Mouse (Mus musculus): ENCODE measurements around the gene Camk1. TPM values are rescaled to one million over a fixed set of nuclear protein-coding genes. Genes with fewer than 3 reads are reported as not detected.

The Camk1 gene
- polyA plus RNA-seq, 1 experiment from 2014 or later: 110 TPM

- Histone ChIP-seq H3K36me3 (ENCODE audit: insufficient read depth, low read length) (peaks cover 9% of the 10 kb centered on the region), H3K4me1 (ENCODE audit: insufficient read depth, low read depth, low read length) (no peaks in the 10 kb centered on the region), H3K4me2 (replicated peaks; ENCODE audit: low read depth, low read length) (peak within 1 kb of the TSS; percentile 78), H3K27me3 (replicated peaks; ENCODE audit: insufficient read depth, low read length) (no peaks in the 10 kb centered on the region), H3K9ac (replicated peaks; ENCODE audit: low read depth) (peak within 1 kb of the TSS; percentile 64), H3K27ac (ENCODE audit: low read length) (peak within 1 kb of the TSS; percentile 85), H3K9me3 (ENCODE audit: low read length) (no peaks in the 10 kb centered on the region), H3K4me3 (ENCODE audit: low read depth, low read length) (peak within 1 kb of the TSS; percentile 60)
- TF ChIP-seq CTCF (IDR thresholded peaks at IDR 0.05) (no peak), EP300 (IDR thresholded peaks at IDR 0.05) (no peak; the same call in 1 of the 2 replicates)
- WGBS: 2% methylated on average over 52 of the region's 52 CpGs
- peak; percentile 100 for DNase-seq (ENCODE audit: low spot score)
- ATAC-seq: peak; percentile 97
Measured at GRCm38 (mm10) chr6:113326533-113327315, 17.1 kb downstream of the Camk1 start, which contains the start of gene Ogg1. TSS of gene Ogg1 (plus strand) at chr6:113326972.

GRCm38 (mm10) chr6:113315972-113316371 lies 27.8 kb downstream of the Camk1 start:
- Histone ChIP-seq H3K36me3 (ENCODE audit: insufficient read depth, low read length) (peaks cover 57% of the 10 kb centered on the region; the same call in 1 of the 2 replicates), H3K4me1 (ENCODE audit: insufficient read depth, low read depth, low read length) (no peaks in the 10 kb centered on the region), H3K4me3 (ENCODE audit: low read depth, low read length) (no peak overlapping the region), H3K9me3 (ENCODE audit: low read length) (no peaks in the 10 kb centered on the region), H3K9ac (replicated peaks; ENCODE audit: low read depth) (no peak overlapping the region), H3K4me2 (replicated peaks; ENCODE audit: low read depth, low read length) (no peak overlapping the region), H3K27ac (ENCODE audit: low read length) (no peak overlapping the region), H3K27me3 (replicated peaks; ENCODE audit: insufficient read depth, low read length) (no peaks in the 10 kb centered on the region)
- 93% methylated on average over 3 of the region's 3 CpGs for WGBS
- DNase-seq (ENCODE audit: low spot score): no peak
- no peak for ATAC-seq
- no peak for TF ChIP-seq CTCF (IDR thresholded peaks at IDR 0.05)
- no peak for TF ChIP-seq EP300 (IDR thresholded peaks at IDR 0.05)

- TF ChIP-seq EP300 (IDR thresholded peaks at IDR 0.05) (no peak), CTCF (IDR thresholded peaks at IDR 0.05) (peak; percentile 56)
- no peaks in the 10 kb centered on the region; the same call in 1 of the 2 replicates for H3K4me1 ChIP-seq (ENCODE audit: insufficient read depth, low read depth, low read length)
- H3K9ac ChIP-seq (replicated peaks; ENCODE audit: low read depth): peak overlapping the region; percentile 95
- H3K4me2 ChIP-seq (replicated peaks; ENCODE audit: low read depth, low read length): peak overlapping the region; percentile 84
- DNase-seq (ENCODE audit: low spot score) (peak; percentile 63), ATAC-seq (no peak)
- H3K27me3 ChIP-seq (replicated peaks; ENCODE audit: insufficient read depth, low read length): no peaks in the 10 kb centered on the region
- 23% methylated on average over 5 of the region's 5 CpGs for WGBS
- no peaks in the 10 kb centered on the region for H3K9me3 ChIP-seq (ENCODE audit: low read length)
- peaks cover 12% of the 10 kb centered on the region; the same call in 1 of the 2 replicates for H3K36me3 ChIP-seq (ENCODE audit: insufficient read depth, low read length)
- peak overlapping the region; percentile 100 for H3K27ac ChIP-seq (ENCODE audit: low read length)
- H3K4me3 ChIP-seq (ENCODE audit: low read depth, low read length): peak overlapping the region; percentile 95
Measured at GRCm38 (mm10) chr6:113308141-113308540, 35.6 kb downstream of the Camk1 start.

- Histone ChIP-seq H3K4me3 (ENCODE audit: low read depth, low read length) (peak overlapping the region; percentile 95), H3K36me3 (ENCODE audit: insufficient read depth, low read length) (peaks cover 12% of the 10 kb centered on the region; the same call in 1 of the 2 replicates), H3K9ac (replicated peaks; ENCODE audit: low read depth) (peak overlapping the region; percentile 95), H3K9me3 (ENCODE audit: low read length) (no peaks in the 10 kb centered on the region), H3K4me2 (replicated peaks; ENCODE audit: low read depth, low read length) (peak overlapping the region; percentile 84), H3K27ac (ENCODE audit: low read length) (peak overlapping the region; percentile 100), H3K4me1 (ENCODE audit: insufficient read depth, low read depth, low read length) (no peaks in the 10 kb centered on the region; the same call in 1 of the 2 replicates), H3K27me3 (replicated peaks; ENCODE audit: insufficient read depth, low read length) (no peaks in the 10 kb centered on the region)
- no peak for ATAC-seq
- TF ChIP-seq CTCF (IDR thresholded peaks at IDR 0.05): no peak
- TF ChIP-seq EP300 (IDR thresholded peaks at IDR 0.05): no peak
- peak; percentile 71 for DNase-seq (ENCODE audit: low spot score)
- under 1% methylated on average over 34 of the region's 34 CpGs for WGBS
Measured at GRCm38 (mm10) chr6:113307481-113308121, 36.2 kb downstream of the Camk1 start.

DNA sequence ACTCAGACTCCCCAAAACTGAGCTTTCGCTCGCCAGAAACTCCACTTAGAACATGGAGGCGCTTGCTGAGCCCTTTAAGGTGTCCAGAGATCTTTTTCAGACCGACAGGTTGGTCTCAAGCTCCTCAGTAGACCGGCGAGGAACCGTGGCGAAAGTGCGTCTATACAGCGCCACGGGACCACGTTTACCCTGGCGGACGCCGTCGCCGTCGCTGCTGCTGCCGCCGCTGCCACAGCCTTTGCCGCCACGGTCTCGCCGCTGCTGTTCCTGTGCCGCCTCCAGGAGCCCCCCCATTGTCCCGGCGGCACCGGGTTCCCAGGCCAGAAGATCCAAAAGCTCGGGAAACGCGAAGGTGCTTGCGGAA lies 36.8 kb downstream of the Camk1 start, which contains the start of gene Brpf1:
Gene Brpf1, plus strand, starts transcription at position 152 of the 364 bp plus-strand sequence.
- Histone ChIP-seq H3K4me3 (ENCODE audit: low read depth, low read length) (peak within 1 kb of the TSS; percentile 95), H3K4me2 (replicated peaks; ENCODE audit: low read depth, low read length) (peak within 1 kb of the TSS; percentile 84), H3K36me3 (ENCODE audit: insufficient read depth, low read length) (peaks cover 12% of the 10 kb centered on the region; the same call in 1 of the 2 replicates), H3K4me1 (ENCODE audit: insufficient read depth, low read depth, low read length) (no peaks in the 10 kb centered on the region; the same call in 1 of the 2 replicates), H3K27me3 (replicated peaks; ENCODE audit: insufficient read depth, low read length) (no peaks in the 10 kb centered on the region), H3K9ac (replicated peaks; ENCODE audit: low read depth) (peak within 1 kb of the TSS; percentile 95), H3K9me3 (ENCODE audit: low read length) (no peaks in the 10 kb centered on the region), H3K27ac (ENCODE audit: low read length) (peak within 1 kb of the TSS; percentile 100)
- peak; percentile 35; the same call in 1 of the 2 replicates for TF ChIP-seq CTCF (IDR thresholded peaks at IDR 0.05)
- 0 out of 2 replicates have a peak, but pooled peaks have one; percentile 2 for TF ChIP-seq EP300 (IDR thresholded peaks at IDR 0.05)
- peak; percentile 45 for ATAC-seq
- peak; percentile 85 for DNase-seq (ENCODE audit: low spot score)
- WGBS: 2% methylated on average over 32 of the region's 32 CpGs
